10 mouse cellular contexts compared by ENCODE assay signal in genomic region chr1:33663163-33663562, GRCm38 (mm10). TPM values are rescaled to one million over a fixed set of nuclear protein-coding genes. Genes with fewer than 3 reads are reported as not detected.
DNase-seq lines count a peak whose midpoint lies in the region; ATAC-seq lines count a peak whose summit lies in the region.
"Had no signal": no experiment of that assay in that cellular context is flagged by ENCODE, and none has a peak within 500 bp of the region (broad histone marks: within the 10 kb centered on the region; RNA-seq: fewer than 3 reads in every experiment).

No protein-coding gene starts in this region.

- no peak overlapping the region for H3K4me3 ChIP-seq in embryonic facial prominence, embryonic 11.5 days (ENCODE audit: low read depth, low read length)
- no peak overlapping the region for H3K4me3 ChIP-seq in embryonic facial prominence, embryonic 10.5 days
- no peak overlapping the region for H3K4me3 ChIP-seq in liver, embryonic 12.5 days
- no peak overlapping the region for H3K4me3 ChIP-seq in midbrain, embryonic 13.5 days (replicated peaks)
- H3K4me3 ChIP-seq: erythroblast, embryonic 14.5 days; neural tube, embryonic 12.5 days had no signal

- no peaks in the 10 kb centered on the region for H3K36me3 ChIP-seq in embryonic facial prominence, embryonic 11.5 days (replicated peaks; ENCODE audit: control insufficient read depth, insufficient read depth, low read depth, low read length)
- H3K36me3 ChIP-seq in embryonic facial prominence, embryonic 10.5 days (replicated peaks) = peaks cover 84% of the 10 kb centered on the region
- H3K36me3 ChIP-seq in liver, embryonic 12.5 days = peaks cover 91% of the 10 kb centered on the region
- H3K36me3 ChIP-seq in midbrain, embryonic 13.5 days = peaks cover 47% of the 10 kb centered on the region

- no peaks in the 10 kb centered on the region for H3K27me3 ChIP-seq in embryonic facial prominence, embryonic 11.5 days (ENCODE audit: control insufficient read depth, insufficient read depth, low read length)
- H3K27me3 ChIP-seq in embryonic facial prominence, embryonic 10.5 days (replicated peaks; ENCODE audit: low read depth, poor library complexity, severe bottlenecking) = no peaks in the 10 kb centered on the region
- no peaks in the 10 kb centered on the region for H3K27me3 ChIP-seq in liver, embryonic 12.5 days (replicated peaks)
- no peaks in the 10 kb centered on the region for H3K27me3 ChIP-seq in midbrain, embryonic 13.5 days
- H3K27me3 ChIP-seq: neural tube, embryonic 12.5 days had no signal

- H3K9me3 ChIP-seq in embryonic facial prominence, embryonic 11.5 days (replicated peaks; ENCODE audit: control insufficient read depth, low read length) = no peaks in the 10 kb centered on the region
- no peaks in the 10 kb centered on the region for H3K9me3 ChIP-seq in embryonic facial prominence, embryonic 10.5 days
- H3K9me3 ChIP-seq in liver, embryonic 12.5 days (replicated peaks) = no peaks in the 10 kb centered on the region
- H3K9me3 ChIP-seq in midbrain, embryonic 13.5 days = no peaks in the 10 kb centered on the region
- H3K9me3 ChIP-seq: neural tube, embryonic 12.5 days had no signal

- H3K4me1 ChIP-seq in embryonic facial prominence, embryonic 11.5 days (ENCODE audit: control insufficient read depth, insufficient read depth, low read length) = no peaks in the 10 kb centered on the region
- H3K4me1 ChIP-seq in embryonic facial prominence, embryonic 10.5 days = no peaks in the 10 kb centered on the region
- peaks cover 41% of the 10 kb centered on the region for H3K4me1 ChIP-seq in liver, embryonic 12.5 days
- H3K4me1 ChIP-seq in midbrain, embryonic 13.5 days (replicated peaks) = no peaks in the 10 kb centered on the region
- H3K4me1 ChIP-seq: neural tube, embryonic 12.5 days had no signal

- H3K9ac ChIP-seq in embryonic facial prominence, embryonic 11.5 days (replicated peaks; ENCODE audit: low read length) = no peak overlapping the region
- H3K9ac ChIP-seq in liver, embryonic 12.5 days = no peak overlapping the region
- no peak overlapping the region for H3K9ac ChIP-seq in midbrain, embryonic 13.5 days (replicated peaks)
- H3K9ac ChIP-seq: neural tube, embryonic 12.5 days had no signal

- no peak overlapping the region for H3K27ac ChIP-seq in embryonic facial prominence, embryonic 11.5 days (replicated peaks; ENCODE audit: low read depth, low read length)
- H3K27ac ChIP-seq in embryonic facial prominence, embryonic 10.5 days (replicated peaks) = no peak overlapping the region
- no peak overlapping the region for H3K27ac ChIP-seq in liver, embryonic 12.5 days
- no peak overlapping the region for H3K27ac ChIP-seq in midbrain, embryonic 13.5 days
- H3K27ac ChIP-seq: neural tube, embryonic 12.5 days had no signal

- DNase-seq in embryonic facial prominence, embryonic 11.5 days (ENCODE audit: low spot score) = peak; percentile 60
- no peak for DNase-seq in embryonic facial prominence, embryonic 10.5 days (ENCODE audit: low spot score)
- DNase-seq in liver = peak; percentile 25
- DNase-seq in T-cell, adult 2 months (ENCODE audit: low spot score) = peak; percentile 17
- DNase-seq in mesoderm, embryonic 11.5 days (ENCODE audit: low read depth, low spot score) = peak; percentile 28
- DNase-seq in urinary bladder, adult 2 months (ENCODE audit: low spot score) = no peak

- H3K4me2 ChIP-seq in embryonic facial prominence, embryonic 11.5 days (ENCODE audit: low read depth, low read length) = no peak overlapping the region
- no peak overlapping the region for H3K4me2 ChIP-seq in liver, embryonic 12.5 days
- no peak overlapping the region for H3K4me2 ChIP-seq in midbrain, embryonic 13.5 days (replicated peaks)
- H3K4me2 ChIP-seq: neural tube, embryonic 12.5 days had no signal

- no peak for ATAC-seq in embryonic facial prominence, embryonic 11.5 days (replicated peaks; ENCODE audit: insufficient number of reproducible peaks, low FRiP score, low TSS enrichment, low read depth)
- ATAC-seq in liver, embryonic 12.5 days = no peak
- ATAC-seq in midbrain, embryonic 13.5 days = no peak

RNA-seq across cellular contexts. Expression of gene Prim2, which starts 6.4 kb away (rescaled TPM):
- polyA plus RNA-seq in embryonic facial prominence, embryonic 11.5 days (2014; fragmentation: Nextera tagmentation; extraction: Ambion mirVana) = 54.6 and 56.3 TPM in 2 replicates
- 54.6 and 55.5 TPM in 2 replicates for polyA plus RNA-seq in embryonic facial prominence, embryonic 10.5 days (2016; fragmentation: Nextera tagmentation; extraction: Ambion mirVana)
- 49.2 and 50.0 TPM in 2 replicates for polyA plus RNA-seq in liver, embryonic 12.5 days (2016; fragmentation: Nextera tagmentation; extraction: Ambion mirVana)
- polyA plus RNA-seq in urinary bladder, adult 2 months (2012; rRNA removed) = 9.0 and 10.8 TPM in 2 replicates
- polyA plus RNA-seq in midbrain, embryonic 13.5 days (2015; fragmentation: Nextera tagmentation; extraction: Ambion mirVana) = 27.7 and 29.9 TPM in 2 replicates

RNA-seq across cellular contexts. Expression of gene Rab23, which starts 56.5 kb away (rescaled TPM):
- 28.8 and 33.0 TPM in 2 replicates for polyA plus RNA-seq in embryonic facial prominence, embryonic 11.5 days (2014; fragmentation: Nextera tagmentation; extraction: Ambion mirVana)
- polyA plus RNA-seq in embryonic facial prominence, embryonic 10.5 days (2016; fragmentation: Nextera tagmentation; extraction: Ambion mirVana) = 32.3 and 35.2 TPM in 2 replicates
- 8.4 and 8.9 TPM in 2 replicates for polyA plus RNA-seq in liver, embryonic 12.5 days (2016; fragmentation: Nextera tagmentation; extraction: Ambion mirVana)
- polyA plus RNA-seq in urinary bladder, adult 2 months (2012; rRNA removed) = 14.6 and 18.3 TPM in 2 replicates
- 27.3 and 29.9 TPM in 2 replicates for polyA plus RNA-seq in midbrain, embryonic 13.5 days (2015; fragmentation: Nextera tagmentation; extraction: Ambion mirVana)

Comparison
In these comparisons a context has a peak if more than half of its experiments do, and no peak if none do; other contexts are left out.
1. DNase-seq: peak in embryonic facial prominence, embryonic 11.5 days (single experiment), liver (single experiment), T-cell, adult 2 months (single experiment) and mesoderm, embryonic 11.5 days (single experiment); none in embryonic facial prominence, embryonic 10.5 days (single experiment) and urinary bladder, adult 2 months (single experiment).